Mouse (Mus musculus) forebrain, embryonic 15.5 days (tissue): ENCODE results near the gene Arhgap28. TPM values are rescaled to one million over a fixed set of nuclear protein-coding genes. Genes with fewer than 3 reads are reported as not detected.

Experiments
- ATAC-seq: fragments of 200-750 bp; cut with Nextera tagmentation; replicated peaks from 2 replicates; pipeline ENCODE4 v1.8.0; 2017; ENCODE audit warnings: mild to moderate bottlenecking, moderate TSS enrichment, moderate library complexity
- H3K27ac ChIP-seq: fragments of 300-500 bp; sonication (generic); replicated peaks from 2 replicates; pipeline ENCODE4 v1.5.1; 2015; ENCODE audit warnings: mild to moderate bottlenecking, inconsistent platforms
- H3K27me3 ChIP-seq: fragments of 300-500 bp; sonication (generic); 2 replicates; pipeline ENCODE4 v1.6.1; 2015; ENCODE audit warnings: inconsistent platforms
- H3K36me3 ChIP-seq: fragments of 300-500 bp; sonication (generic); 2 replicates; pipeline ENCODE4 v1.6.1; 2015; ENCODE audit warnings: mild to moderate bottlenecking, inconsistent platforms
- H3K4me1 ChIP-seq: fragments of 300-500 bp; sonication (generic); 2 replicates; pipeline ENCODE4 v1.6.1; 2015; ENCODE audit warnings: inconsistent platforms
- H3K4me2 ChIP-seq: fragments of 300-500 bp; sonication (generic); replicated peaks from 2 replicates; pipeline ENCODE4 v1.6.1; 2015; ENCODE audit warnings: mild to moderate bottlenecking, inconsistent platforms
- H3K4me3 ChIP-seq: fragments of 300-500 bp; sonication (generic); 2 replicates; pipeline ENCODE4 v1.5.1; 2015; ENCODE audit warnings: mild to moderate bottlenecking, inconsistent platforms
- H3K9ac ChIP-seq: fragments of 300-500 bp; sonication (generic); replicated peaks from 2 replicates; pipeline ENCODE4 v1.6.1; 2015; ENCODE audit warnings: mild to moderate bottlenecking, inconsistent platforms
- H3K9me3 ChIP-seq: fragments of 300-500 bp; sonication (generic); 2 replicates; pipeline ENCODE4 v1.6.1; 2016; ENCODE audit warnings: inconsistent platforms
- WGBS: fragments of 180-500 bp; shearing (Covaris S2); methylation state at CpG from one replicate; pipeline ENCODE4 v1.1.7; 2015; ENCODE audit warnings: mixed read lengths; 5-methylcytosine and 5-hydroxymethylcytosine counted together
- polyA plus RNA-seq: library from polyadenylated mRNA; unstranded; fragments of >200 nt; fragmentation: Nextera tagmentation; extraction: Ambion mirVana; gene quantifications from 2 replicates; pipeline ENCODE4 v1.2.1, GENCODE M21; 2015

Gene Arhgap28
- polyA plus RNA-seq, 1 experiment from 2014 or later = 5.7 TPM

- no peaks in the 10 kb centered on the region for H3K27me3 ChIP-seq
- 81% methylated on average over 3 of the region's 3 CpGs for WGBS
- no peaks in the 10 kb centered on the region for H3K36me3 ChIP-seq
- H3K27ac ChIP-seq = no peak overlapping the region
- no peak overlapping the region for H3K4me2 ChIP-seq
- H3K4me3 ChIP-seq = no peak overlapping the region
- no peaks in the 10 kb centered on the region for H3K9me3 ChIP-seq
- H3K9ac ChIP-seq = no peak overlapping the region
- ATAC-seq = no peak
- no peaks in the 10 kb centered on the region; the same call in 1 of the 2 replicates for H3K4me1 ChIP-seq
Measured at GRCm38 (mm10) chr17:67980573-67980972, 23.3 kb downstream of the Arhgap28 start.

GRCm38 (mm10) chr17:67979248-67979647, 24.7 kb downstream of the Arhgap28 start:
- no peak for ATAC-seq
- Histone ChIP-seq H3K4me1 (no peaks in the 10 kb centered on the region; the same call in 1 of the 2 replicates), H3K27ac (no peak overlapping the region), H3K4me3 (no peak overlapping the region), H3K27me3 (no peaks in the 10 kb centered on the region), H3K4me2 (no peak overlapping the region), H3K36me3 (no peaks in the 10 kb centered on the region), H3K9me3 (no peaks in the 10 kb centered on the region), H3K9ac (no peak overlapping the region)
- WGBS = 89% methylated on average over 5 of the region's 5 CpGs

GRCm38 (mm10) chr17:67978786-67979185, 25.1 kb downstream of the Arhgap28 start:
- no peak for ATAC-seq
- H3K36me3 ChIP-seq = no peaks in the 10 kb centered on the region
- H3K9me3 ChIP-seq = no peaks in the 10 kb centered on the region
- H3K4me1 ChIP-seq = no peaks in the 10 kb centered on the region; the same call in 1 of the 2 replicates
- no peak overlapping the region for H3K27ac ChIP-seq
- no peak overlapping the region for H3K9ac ChIP-seq
- H3K4me2 ChIP-seq = no peak overlapping the region
- H3K27me3 ChIP-seq = no peaks in the 10 kb centered on the region
- no peak overlapping the region for H3K4me3 ChIP-seq
- 68% methylated on average over 3 of the region's 3 CpGs for WGBS

- 25% methylated on average over 2 of the region's 2 CpGs for WGBS
- Histone ChIP-seq H3K9me3 (no peaks in the 10 kb centered on the region), H3K4me2 (no peak overlapping the region), H3K27me3 (no peaks in the 10 kb centered on the region), H3K27ac (no peak overlapping the region), H3K36me3 (no peaks in the 10 kb centered on the region), H3K4me3 (no peak overlapping the region), H3K4me1 (no peaks in the 10 kb centered on the region; the same call in 1 of the 2 replicates), H3K9ac (no peak overlapping the region)
- no peak for ATAC-seq
Measured at GRCm38 (mm10) chr17:67976465-67976864, 27.5 kb downstream of the Arhgap28 start.

GRCm38 (mm10) chr17:67976027-67976426, 27.9 kb downstream of the Arhgap28 start:
- Histone ChIP-seq H3K4me3 (no peak overlapping the region), H3K27ac (no peak overlapping the region), H3K9ac (no peak overlapping the region), H3K4me2 (no peak overlapping the region), H3K4me1 (no peaks in the 10 kb centered on the region; the same call in 1 of the 2 replicates), H3K36me3 (no peaks in the 10 kb centered on the region), H3K9me3 (no peaks in the 10 kb centered on the region), H3K27me3 (no peaks in the 10 kb centered on the region)
- no peak for ATAC-seq

GRCm38 (mm10) chr17:67974679-67975078, 29.2 kb downstream of the Arhgap28 start:
- no peak overlapping the region for H3K4me3 ChIP-seq
- H3K27ac ChIP-seq = no peak overlapping the region
- WGBS = 43% methylated on average over 2 of the region's 2 CpGs
- no peaks in the 10 kb centered on the region for H3K9me3 ChIP-seq
- H3K4me2 ChIP-seq = no peak overlapping the region
- H3K4me1 ChIP-seq = no peaks in the 10 kb centered on the region; the same call in 1 of the 2 replicates
- no peaks in the 10 kb centered on the region for H3K36me3 ChIP-seq
- H3K9ac ChIP-seq = no peak overlapping the region
- no peak for ATAC-seq
- H3K27me3 ChIP-seq = no peaks in the 10 kb centered on the region

- H3K9ac ChIP-seq = no peak overlapping the region
- H3K27me3 ChIP-seq = no peaks in the 10 kb centered on the region
- no peak overlapping the region for H3K4me3 ChIP-seq
- no peaks in the 10 kb centered on the region for H3K9me3 ChIP-seq
- WGBS = 73% methylated on average over 8 of the region's 8 CpGs
- H3K36me3 ChIP-seq = no peaks in the 10 kb centered on the region
- no peaks in the 10 kb centered on the region for H3K4me1 ChIP-seq
- no peak overlapping the region for H3K4me2 ChIP-seq
- ATAC-seq = no peak
- H3K27ac ChIP-seq = no peak overlapping the region
Measured at GRCm38 (mm10) chr17:67966853-67967540, 36.9 kb downstream of the Arhgap28 start.

- H3K4me3 ChIP-seq = no peak overlapping the region
- no peak for ATAC-seq
- H3K9ac ChIP-seq = no peak overlapping the region
- H3K36me3 ChIP-seq = no peaks in the 10 kb centered on the region
- 94% methylated on average over 6 of the region's 6 CpGs for WGBS
- no peaks in the 10 kb centered on the region for H3K27me3 ChIP-seq
- no peak overlapping the region for H3K27ac ChIP-seq
- H3K4me2 ChIP-seq = no peak overlapping the region
- no peaks in the 10 kb centered on the region for H3K4me1 ChIP-seq
- H3K9me3 ChIP-seq = no peaks in the 10 kb centered on the region
Measured at GRCm38 (mm10) chr17:67962858-67963257, 41.1 kb downstream of the Arhgap28 start.

GRCm38 (mm10) chr17:67962020-67962419, 41.9 kb downstream of the Arhgap28 start:
- WGBS = 61% methylated on average over 8 of the region's 8 CpGs
- Histone ChIP-seq H3K4me3 (no peak overlapping the region), H3K27me3 (no peaks in the 10 kb centered on the region), H3K4me1 (no peaks in the 10 kb centered on the region), H3K36me3 (no peaks in the 10 kb centered on the region), H3K9me3 (no peaks in the 10 kb centered on the region), H3K27ac (no peak overlapping the region), H3K4me2 (no peak overlapping the region), H3K9ac (no peak overlapping the region)
- ATAC-seq = 0 out of 2 replicates have a peak, but pooled peaks have one; percentile 19

GRCm38 (mm10) chr17:67958909-67959308, 45.0 kb downstream of the Arhgap28 start:
- ATAC-seq = no peak
- Histone ChIP-seq H3K9me3 (no peaks in the 10 kb centered on the region), H3K36me3 (no peaks in the 10 kb centered on the region), H3K9ac (no peak overlapping the region), H3K27me3 (no peaks in the 10 kb centered on the region), H3K4me2 (no peak overlapping the region), H3K4me3 (no peak overlapping the region), H3K27ac (no peak overlapping the region), H3K4me1 (no peaks in the 10 kb centered on the region)
- 94% methylated on average over 7 of the region's 7 CpGs for WGBS

GRCm38 (mm10) chr17:67957603-67958002, 46.3 kb downstream of the Arhgap28 start:
- WGBS = 89% methylated on average over 1 of the region's 1 CpGs
- H3K27me3 ChIP-seq = no peaks in the 10 kb centered on the region
- ATAC-seq = no peak
- H3K4me2 ChIP-seq = no peak overlapping the region
- H3K36me3 ChIP-seq = no peaks in the 10 kb centered on the region
- no peak overlapping the region for H3K4me3 ChIP-seq
- no peaks in the 10 kb centered on the region for H3K4me1 ChIP-seq
- no peaks in the 10 kb centered on the region for H3K9me3 ChIP-seq
- H3K9ac ChIP-seq = no peak overlapping the region
- H3K27ac ChIP-seq = no peak overlapping the region

- Histone ChIP-seq H3K4me1 (no peaks in the 10 kb centered on the region), H3K27me3 (no peaks in the 10 kb centered on the region), H3K27ac (no peak overlapping the region), H3K4me2 (no peak overlapping the region), H3K9ac (no peak overlapping the region), H3K36me3 (no peaks in the 10 kb centered on the region), H3K4me3 (no peak overlapping the region), H3K9me3 (no peaks in the 10 kb centered on the region)
- ATAC-seq = no peak
- WGBS = 35% methylated on average over 10 of the region's 10 CpGs
Measured at GRCm38 (mm10) chr17:67955876-67956690, 47.8 kb downstream of the Arhgap28 start.
